Mouse (Mus musculus) liver, postnatal 0 days (tissue): ENCODE results near the gene C1qtnf12.

Source experiments
- CTCF ChIP-seq: sonication (generic); IDR thresholded peaks from 2 replicates; pipeline ENCODE4 v1.5.1; 2016; ENCODE audit warnings: antibody characterized with exemption, low read depth
- EP300 ChIP-seq: IDR thresholded peaks from 2 replicates; pipeline ENCODE4 v1.6.1; 2016; ENCODE audit warnings: antibody characterized with exemption, low read depth, mild to moderate bottlenecking

DNA sequence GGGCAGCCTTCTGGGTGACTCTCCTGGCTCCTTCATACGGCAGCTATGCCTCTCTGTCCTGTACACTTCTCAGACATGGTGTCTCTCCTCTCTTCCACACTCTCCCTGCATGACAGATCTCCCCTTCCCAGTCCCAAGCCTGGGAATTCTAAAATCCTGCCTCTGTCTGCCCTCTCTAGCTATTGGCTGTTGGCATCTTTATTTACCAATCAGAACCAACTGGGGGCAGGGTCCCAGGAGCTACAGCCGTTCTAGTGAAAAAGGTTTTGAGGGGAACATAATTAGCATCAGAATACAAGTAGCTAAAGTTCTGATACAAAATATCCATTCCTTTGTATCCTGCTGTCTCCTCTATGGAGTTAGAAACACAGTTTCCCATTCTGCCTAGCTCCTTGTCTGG, 21.7 kb downstream of the C1qtnf12 start:
- TF ChIP-seq EP300 = no peak
- no peak for TF ChIP-seq CTCF
